Mouse (Mus musculus) T-cell, adult 66 days (primary cell): ENCODE data around the gene 1700123O20Rik. TPM values are rescaled to one million over a fixed set of nuclear protein-coding genes. Genes with fewer than 3 reads are reported as not detected.

ENCODE experiments used
- total RNA-seq, 2 experiments: library from RNA; stranded (reverse); gene quantifications; 3 replicates in 1 of 2; 4 replicates in 1 of 2; pipeline ENCODE4 v1.2.4; 2023

Gene 1700123O20Rik
- 10 to 100 TPM; 37.4 to 47.4 TPM for total RNA-seq

GRCm38 (mm10) chr14:54686063-54686521 lies at the start of gene 1700123O20Rik:
Gene 1700123O20Rik (plus strand): TSS chr14:54686216.

GRCm38 (mm10) chr14:54640946-54641304 lies 45.1 kb upstream of the 1700123O20Rik start, which contains the start of gene Gm17606:
Gene Gm17606 (plus strand): TSS chr14:54640952.

GRCm38 (mm10) chr14:54641305-54641969 lies 44.6 kb upstream of the 1700123O20Rik start, which contains the start of gene Cdh24:
Gene Cdh24 (minus strand): TSS chr14:54641364.

GRCm38 (mm10) chr14:54686522-54687143 lies 617 bp downstream of the 1700123O20Rik start, which contains the start of gene Acin1:
Gene Acin1 (minus strand): TSS chr14:54686931.

GRCm38 (mm10) chr14:54698733-54699132 lies 12.7 kb downstream of the 1700123O20Rik start, which contains the start of gene Gm29776:
Gene Gm29776 (minus strand): TSS chr14:54698833.

GRCm38 (mm10) chr14:54712074-54712473 lies 26.1 kb downstream of the 1700123O20Rik start, which contains the start of gene Cebpe:
Gene Cebpe (minus strand): TSS chr14:54712174.

Other genes starting within 250 kb of the 1700123O20Rik start
- gene Lrp10, start 222.1 kb upstream of the 1700123O20Rik start, total RNA-seq = 100 to 1,000 TPM; 125 to 142 TPM
- gene Rem2, start 210.1 kb upstream of the 1700123O20Rik start, total RNA-seq = 1 to 10 TPM; 1.5 to 1.7 TPM
- 10 to 100 TPM; 39.8 to 40.1 TPM for gene Prmt5, start 168.7 kb upstream of the 1700123O20Rik start, total RNA-seq
- 10 to 100 TPM; 12.0 to 16.5 TPM for gene Haus4, start 131.6 kb upstream of the 1700123O20Rik start, total RNA-seq
- gene Ajuba, start 108.7 kb upstream of the 1700123O20Rik start, total RNA-seq = under 1 TPM; 0.32 to 0.59 TPM
- gene 4931414P19Rik, start 80.2 kb upstream of the 1700123O20Rik start, total RNA-seq = 1 to 10 TPM; 4.8 to 6.4 TPM
- 10 to 100 TPM; 60.0 to 72.1 TPM for gene Psmb5, start 68.2 kb upstream of the 1700123O20Rik start, total RNA-seq
- not detected for gene Psmb11, start 64.8 kb upstream of the 1700123O20Rik start, total RNA-seq
- gene Gm17606, start 45.3 kb upstream of the 1700123O20Rik start, total RNA-seq = not detected
- gene Cdh24, start 44.9 kb upstream of the 1700123O20Rik start, total RNA-seq = 1 to 10 TPM; 8.4 to 8.8 TPM
- 100 to 1,000 TPM; 566 to 583 TPM for gene Acin1, start 715 bp downstream of the 1700123O20Rik start, total RNA-seq
- gene Gm29776, start 12.6 kb downstream of the 1700123O20Rik start, total RNA-seq = not detected
- gene Cebpe, start 26.0 kb downstream of the 1700123O20Rik start, total RNA-seq = not detected
- gene Slc7a8, start 95.7 kb downstream of the 1700123O20Rik start, total RNA-seq = under 1 TPM in 1 of 2 experiments, not detected in 1; 0.29 TPM
- gene Rnf212b, start 127.9 kb downstream of the 1700123O20Rik start, total RNA-seq = not detected
- 10 to 100 TPM; 11.3 to 11.7 TPM for gene Homez, start 184.7 kb downstream of the 1700123O20Rik start, total RNA-seq
- gene Ppp1r3e, start 191.3 kb downstream of the 1700123O20Rik start, total RNA-seq = 10 to 100 TPM; 14.3 to 14.8 TPM
- gene Bcl2l2, start 197.2 kb downstream of the 1700123O20Rik start, total RNA-seq = 1 to 10 TPM; 1.9 to 2.8 TPM
- gene Gm20521, start 197.2 kb downstream of the 1700123O20Rik start, total RNA-seq = 1 to 10 TPM in 1 of 2 experiments, not detected in 1; 1.4 TPM
- gene Pabpn1, start 206.3 kb downstream of the 1700123O20Rik start, total RNA-seq = 100 to 1,000 TPM; 291 TPM
- 1 to 10 TPM; 2.7 to 3.8 TPM for gene Slc22a17, start 226.9 kb downstream of the 1700123O20Rik start, total RNA-seq
- not detected for gene Efs, start 239.9 kb downstream of the 1700123O20Rik start, total RNA-seq
- gene Il25, start 246.5 kb downstream of the 1700123O20Rik start, total RNA-seq = not detected